Mouse (Mus musculus): ENCODE measurements around the gene Dact3.

Dact3 gene

GRCm38 (mm10) chr7:16893612-16894011 lies 18.5 kb downstream of the Dact3 start:
- Histone ChIP-seq H3K27me3 (ENCODE audit: control insufficient read depth, insufficient read depth, low read length, poor library complexity, severe bottlenecking) (peaks cover 1% of the 10 kb centered on the region; the same call in 1 of the 2 replicates), H3K36me3 (ENCODE audit: control insufficient read depth, insufficient read depth, low read length, poor library complexity, severe bottlenecking) (no peaks in the 10 kb centered on the region)
- DNase-seq (ENCODE audit: low read depth, low spot score), result no peak

- Histone ChIP-seq H3K27me3 (ENCODE audit: control insufficient read depth, insufficient read depth, low read length, poor library complexity, severe bottlenecking) (peaks cover 1% of the 10 kb centered on the region; the same call in 1 of the 2 replicates), H3K36me3 (ENCODE audit: control insufficient read depth, insufficient read depth, low read length, poor library complexity, severe bottlenecking) (no peaks in the 10 kb centered on the region)
- DNase-seq (ENCODE audit: low read depth, low spot score), result no peak
These were observed 19.2 kb downstream of the Dact3 start for GRCm38 (mm10) chr7:16894279-16894678.

- DNase-seq (ENCODE audit: low read depth, low spot score), result peak; percentile 74
These were observed 19.9 kb downstream of the Dact3 start for GRCm38 (mm10) chr7:16895000-16895399.

GRCm38 (mm10) chr7:16895511-16895910 lies 20.4 kb downstream of the Dact3 start:
- no peak for DNase-seq (ENCODE audit: low read depth, low spot score)
- H3K36me3 ChIP-seq (ENCODE audit: control insufficient read depth, insufficient read depth, low read length, poor library complexity, severe bottlenecking), result no peaks in the 10 kb centered on the region
- peaks cover 1% of the 10 kb centered on the region; the same call in 1 of the 2 replicates for H3K27me3 ChIP-seq (ENCODE audit: control insufficient read depth, insufficient read depth, low read length, poor library complexity, severe bottlenecking)

More at GRCm38 (mm10) chr7:16895000-16895399, 19.9 kb downstream of the Dact3 start:
- Histone ChIP-seq H3K36me3 (ENCODE audit: control insufficient read depth, insufficient read depth, low read length, poor library complexity, severe bottlenecking) (no peaks in the 10 kb centered on the region), H3K27me3 (ENCODE audit: control insufficient read depth, insufficient read depth, low read length, poor library complexity, severe bottlenecking) (peaks cover 1% of the 10 kb centered on the region; the same call in 1 of the 2 replicates)

GRCm38 (mm10) chr7:16900526-16900925 lies 25.4 kb downstream of the Dact3 start:
- Histone ChIP-seq H3K27me3 (ENCODE audit: control insufficient read depth, insufficient read depth, low read length, poor library complexity, severe bottlenecking) (peaks cover 1% of the 10 kb centered on the region; the same call in 1 of the 2 replicates), H3K36me3 (ENCODE audit: control insufficient read depth, insufficient read depth, low read length, poor library complexity, severe bottlenecking) (no peaks in the 10 kb centered on the region)
- DNase-seq (ENCODE audit: low read depth, low spot score), result no peak

- no peaks in the 10 kb centered on the region for H3K36me3 ChIP-seq (ENCODE audit: control insufficient read depth, insufficient read depth, low read length, poor library complexity, severe bottlenecking)
- DNase-seq (ENCODE audit: low read depth, low spot score), result no peak
- H3K27me3 ChIP-seq (ENCODE audit: control insufficient read depth, insufficient read depth, low read length, poor library complexity, severe bottlenecking), result no peaks in the 10 kb centered on the region
These were observed 28.4 kb downstream of the Dact3 start for GRCm38 (mm10) chr7:16903439-16903955.

GRCm38 (mm10) chr7:16904120-16904675 lies 29.1 kb downstream of the Dact3 start:
- no peak for DNase-seq (ENCODE audit: low read depth, low spot score)
- Histone ChIP-seq H3K36me3 (ENCODE audit: control insufficient read depth, insufficient read depth, low read length, poor library complexity, severe bottlenecking) (no peaks in the 10 kb centered on the region), H3K27me3 (ENCODE audit: control insufficient read depth, insufficient read depth, low read length, poor library complexity, severe bottlenecking) (no peaks in the 10 kb centered on the region)

- DNase-seq (ENCODE audit: low read depth, low spot score), result no peak
- Histone ChIP-seq H3K27me3 (ENCODE audit: control insufficient read depth, insufficient read depth, low read length, poor library complexity, severe bottlenecking) (no peaks in the 10 kb centered on the region), H3K36me3 (ENCODE audit: control insufficient read depth, insufficient read depth, low read length, poor library complexity, severe bottlenecking) (no peaks in the 10 kb centered on the region)
These were observed 30.4 kb downstream of the Dact3 start for GRCm38 (mm10) chr7:16905491-16906021.

- peak; percentile 43 for DNase-seq (ENCODE audit: low read depth, low spot score)
These were observed 31.2 kb downstream of the Dact3 start, which contains the start of gene Ptgir for GRCm38 (mm10) chr7:16906281-16906680. Gene Ptgir (plus strand): TSS chr7:16906490.

GRCm38 (mm10) chr7:16906889-16907559 lies 31.9 kb downstream of the Dact3 start:
- DNase-seq (ENCODE audit: low read depth, low spot score), result no peak
- no peaks in the 10 kb centered on the region for H3K36me3 ChIP-seq (ENCODE audit: control insufficient read depth, insufficient read depth, low read length, poor library complexity, severe bottlenecking)
- no peaks in the 10 kb centered on the region for H3K27me3 ChIP-seq (ENCODE audit: control insufficient read depth, insufficient read depth, low read length, poor library complexity, severe bottlenecking)

More at GRCm38 (mm10) chr7:16906281-16906680, 31.2 kb downstream of the Dact3 start, which contains the start of gene Ptgir:
- H3K27me3 ChIP-seq (ENCODE audit: control insufficient read depth, insufficient read depth, low read length, poor library complexity, severe bottlenecking), result no peaks in the 10 kb centered on the region
- H3K36me3 ChIP-seq (ENCODE audit: control insufficient read depth, insufficient read depth, low read length, poor library complexity, severe bottlenecking), result no peaks in the 10 kb centered on the region

GRCm38 (mm10) chr7:16907842-16908241 lies 32.7 kb downstream of the Dact3 start:
- no peak for DNase-seq (ENCODE audit: low read depth, low spot score)
- Histone ChIP-seq H3K36me3 (ENCODE audit: control insufficient read depth, insufficient read depth, low read length, poor library complexity, severe bottlenecking) (no peaks in the 10 kb centered on the region), H3K27me3 (ENCODE audit: control insufficient read depth, insufficient read depth, low read length, poor library complexity, severe bottlenecking) (no peaks in the 10 kb centered on the region)

GRCm38 (mm10) chr7:16908367-16908766 lies 33.2 kb downstream of the Dact3 start:
- Histone ChIP-seq H3K27me3 (ENCODE audit: control insufficient read depth, insufficient read depth, low read length, poor library complexity, severe bottlenecking) (no peaks in the 10 kb centered on the region), H3K36me3 (ENCODE audit: control insufficient read depth, insufficient read depth, low read length, poor library complexity, severe bottlenecking) (no peaks in the 10 kb centered on the region)
- no peak for DNase-seq (ENCODE audit: low read depth, low spot score)

GRCm38 (mm10) chr7:16908859-16909258 lies 33.7 kb downstream of the Dact3 start:
- Histone ChIP-seq H3K36me3 (ENCODE audit: control insufficient read depth, insufficient read depth, low read length, poor library complexity, severe bottlenecking) (no peaks in the 10 kb centered on the region), H3K27me3 (ENCODE audit: control insufficient read depth, insufficient read depth, low read length, poor library complexity, severe bottlenecking) (no peaks in the 10 kb centered on the region)
- DNase-seq (ENCODE audit: low read depth, low spot score), result no peak

GRCm38 (mm10) chr7:16909909-16910308 lies 34.8 kb downstream of the Dact3 start:
- no peak for DNase-seq (ENCODE audit: low read depth, low spot score)
- Histone ChIP-seq H3K27me3 (ENCODE audit: control insufficient read depth, insufficient read depth, low read length, poor library complexity, severe bottlenecking) (no peaks in the 10 kb centered on the region), H3K36me3 (ENCODE audit: control insufficient read depth, insufficient read depth, low read length, poor library complexity, severe bottlenecking) (no peaks in the 10 kb centered on the region)

GRCm38 (mm10) chr7:16911904-16912303 lies 36.8 kb downstream of the Dact3 start:
- DNase-seq (ENCODE audit: low read depth, low spot score), result no peak
- H3K36me3 ChIP-seq (ENCODE audit: control insufficient read depth, insufficient read depth, low read length, poor library complexity, severe bottlenecking), result peaks cover 10% of the 10 kb centered on the region
- no peaks in the 10 kb centered on the region for H3K27me3 ChIP-seq (ENCODE audit: control insufficient read depth, insufficient read depth, low read length, poor library complexity, severe bottlenecking)
